Comparison of ENCODE assay signal across 16 mouse cellular contexts in the genomic region with DNA sequence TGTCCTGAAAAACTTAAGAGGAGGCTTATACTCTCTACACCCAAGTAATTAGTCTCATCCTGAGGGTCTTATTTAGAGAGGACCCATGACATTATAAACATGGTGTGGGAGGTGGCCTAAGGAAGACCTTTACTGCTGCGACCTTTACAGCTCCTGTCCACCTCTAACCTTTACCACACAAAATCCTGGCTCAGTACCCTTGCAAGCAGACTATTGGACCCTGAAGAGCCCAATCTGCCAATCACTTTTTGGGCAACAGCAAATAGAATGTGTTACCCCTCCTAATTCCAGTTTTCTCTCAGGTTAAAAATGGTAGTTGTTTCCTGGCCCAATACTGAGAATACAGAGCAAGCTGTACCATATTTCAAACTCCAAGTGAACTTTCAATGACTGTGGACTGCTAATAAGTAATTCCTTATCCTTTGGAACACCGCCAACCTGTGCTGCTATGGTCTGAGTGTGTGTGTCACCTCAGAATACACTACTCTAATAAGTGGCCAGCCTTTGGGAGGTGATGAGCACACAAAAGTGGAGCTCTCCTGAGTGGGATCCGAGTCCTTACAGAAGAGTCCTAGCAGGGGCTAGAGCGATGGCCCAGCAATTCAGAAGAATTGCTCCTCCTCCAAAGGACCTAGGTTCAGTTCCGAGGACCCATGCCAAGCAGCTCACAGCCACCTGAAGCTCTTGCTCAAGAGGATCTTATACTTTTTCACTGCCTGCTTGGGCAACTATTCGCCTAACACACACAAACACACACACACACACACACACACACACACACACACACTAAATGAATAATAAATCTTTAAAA. TPM values are rescaled to one million over a fixed set of nuclear protein-coding genes. Genes with fewer than 3 reads are reported as not detected.
DNase-seq lines count a peak whose midpoint lies in the region; ATAC-seq and TF ChIP-seq lines count a peak whose summit lies in the region.
"Had no signal": no experiment of that assay in that cellular context is flagged by ENCODE, and none has a peak within 500 bp of the region (broad histone marks: within the 10 kb centered on the region; RNA-seq: fewer than 3 reads in every experiment).

No protein-coding gene starts in this region.

- no peak for ATAC-seq in liver, embryonic 12.5 days
- ATAC-seq: CD4-positive, CD25-positive, alpha-beta regulatory T cell, adult 4 months; forebrain, embryonic 14.5 days; intestine, embryonic 15.5 days had no signal

- intact Hi-C loops in gastrocnemius, adult 2 months (cut with DNase I), result loop anchor here (2.0 kb wide), 1 partner anchor 56 kb away; no protein-coding TSS in a partner anchor
- intact Hi-C loops in gastrocnemius, postnatal 36 days (cut with DNase I), result loop anchor here (10.0 kb wide), 1 partner anchor 186 kb away; no protein-coding TSS in a partner anchor
- intact Hi-C loops in heart, postnatal 10 days (cut with DNase I), result no loop called here

- H3K36me3 ChIP-seq in liver, adult 2 months (ENCODE audit: control insufficient read depth, insufficient read depth, low read length), result no peaks in the 10 kb centered on the region
- no peaks in the 10 kb centered on the region for H3K36me3 ChIP-seq in liver, embryonic 12.5 days
- H3K36me3 ChIP-seq: hindbrain, embryonic 10.5 days; intestine, embryonic 15.5 days; liver, embryonic 15.5 days; stomach, embryonic 15.5 days had no signal

- no peak for TF ChIP-seq CTCF in gastrocnemius, adult 2 months (IDR thresholded peaks at IDR 0.05)
- no peak for TF ChIP-seq CTCF in liver, adult 2 months (IDR thresholded peaks at IDR 0.05; ENCODE audit: low read depth, low read length)

- H3K79me2 ChIP-seq in liver, adult 2 months (ENCODE audit: control insufficient read depth, insufficient read depth, low read length), result no peaks in the 10 kb centered on the region

- no peak for TF ChIP-seq POLR2A in liver, adult 2 months (IDR thresholded peaks at IDR 0.05; ENCODE audit: extremely low read depth, insufficient read depth, low read length)

- WGBS in liver, adult 2 months, result 23% methylated on average over 6 of the region's 6 CpGs
- WGBS in liver, embryonic 12.5 days (ENCODE audit: insufficient replicate concordance), result 69% methylated on average over 6 of the region's 6 CpGs

- H3K4me3 ChIP-seq in gastrocnemius, adult 2 months, result peak overlapping the region; percentile 9; the same call in 1 of the 2 replicates
- H3K4me3 ChIP-seq in liver, adult 2 months (ENCODE audit: insufficient read depth, low read depth, low read length), result no peak overlapping the region; the same call in 1 of the 2 replicates
- no peak overlapping the region for H3K4me3 ChIP-seq in liver, embryonic 12.5 days
- H3K4me3 ChIP-seq: hindbrain, embryonic 10.5 days; intestine, embryonic 15.5 days; liver, embryonic 15.5 days; stomach, embryonic 15.5 days had no signal

- peaks cover 2% of the 10 kb centered on the region for H3K4me1 ChIP-seq in liver, adult 2 months (ENCODE audit: control insufficient read depth, insufficient read depth, low read length)
- no peaks in the 10 kb centered on the region for H3K4me1 ChIP-seq in liver, embryonic 12.5 days
- H3K4me1 ChIP-seq: hindbrain, embryonic 10.5 days; intestine, embryonic 15.5 days; liver, embryonic 15.5 days; stomach, embryonic 15.5 days had no signal

- H3K27me3 ChIP-seq in liver, adult 2 months (ENCODE audit: control insufficient read depth, insufficient read depth, low read length), result no peaks in the 10 kb centered on the region
- no peaks in the 10 kb centered on the region for H3K27me3 ChIP-seq in liver, embryonic 12.5 days (replicated peaks)
- H3K27me3 ChIP-seq: intestine, embryonic 15.5 days; liver, embryonic 15.5 days; stomach, embryonic 15.5 days had no signal

- no peak overlapping the region; the same call in 1 of the 2 replicates for H3K9ac ChIP-seq in liver, adult 2 months (ENCODE audit: low read depth, low read length)
- H3K9ac ChIP-seq in liver, embryonic 12.5 days, result no peak overlapping the region
- H3K9ac ChIP-seq: intestine, embryonic 15.5 days; liver, embryonic 15.5 days; stomach, embryonic 15.5 days had no signal

- DNase-seq in gastrocnemius, adult 2 months, result peak; percentile 28
- DNase-seq in gastrocnemius, postnatal 36 days, result no peak
- DNase-seq in heart, postnatal 10 days, result peak; percentile 1 to 6
- no peak for DNase-seq in heart, adult 8-10 months (ENCODE audit: low spot score)
- DNase-seq in liver, adult 2 months (ENCODE audit: extremely low read depth, low read depth, low spot score), result peak; percentile 99
- peak; percentile 18 for DNase-seq in NIH3T3 (ENCODE audit: low read depth)
- DNase-seq in c-Kit-positive CD71-positive TER-119-positive erythroid progenitor cells, embryonic 14.5 days (ENCODE audit: low spot score), result no peak
- DNase-seq: right cerebral cortex, postnatal 25 days had no signal

- H3K9me3 ChIP-seq in liver, embryonic 12.5 days (replicated peaks), result no peaks in the 10 kb centered on the region
- H3K9me3 ChIP-seq: intestine, embryonic 15.5 days; liver, embryonic 15.5 days; stomach, embryonic 15.5 days had no signal

- H3K4me2 ChIP-seq in liver, embryonic 12.5 days, result no peak overlapping the region
- H3K4me2 ChIP-seq: intestine, embryonic 15.5 days; liver, embryonic 15.5 days; stomach, embryonic 15.5 days had no signal

- H3K27ac ChIP-seq in gastrocnemius, adult 2 months, result peak overlapping the region; percentile 91
- H3K27ac ChIP-seq in liver, adult 2 months (replicated peaks; ENCODE audit: insufficient read depth, low read depth, low read length), result peak overlapping the region; percentile 95
- H3K27ac ChIP-seq in liver, embryonic 12.5 days, result no peak overlapping the region
- H3K27ac ChIP-seq: hindbrain, embryonic 10.5 days; hindbrain, postnatal 0 days; intestine, embryonic 15.5 days; liver, embryonic 15.5 days; stomach, embryonic 15.5 days had no signal

RNA-seq across cellular contexts. Expression of a gene that starts 58.4 kb away (rescaled TPM):
- total RNA-seq in gastrocnemius, adult 2 months (2021), result 100 to 1,000 TPM; 216 to 335 TPM
- 100 to 1,000 TPM; 228 to 300 TPM for total RNA-seq in gastrocnemius, postnatal 36 days (2021)
- total RNA-seq in heart, postnatal 10 days (2021), result 100 to 1,000 TPM; 101 to 115 TPM
- total RNA-seq in heart, adult 8-10 months (2022), result 100 to 1,000 TPM; 106 to 135 (median 128) TPM
- 37.9 and 39.7 TPM in 2 replicates for total RNA-seq in liver, adult 2 months (2014; rRNA removed)
- 7.6 and 8.7 TPM in 2 replicates for polyA plus RNA-seq in liver, adult 2 months (2012; rRNA removed)
- polyA plus RNA-seq in liver, embryonic 12.5 days (2016; fragmentation: Nextera tagmentation; extraction: Ambion mirVana), result 62.0 and 63.3 TPM in 2 replicates

Comparison
In these comparisons a context has a peak if more than half of its experiments do, and no peak if none do; other contexts are left out.
1. DNase-seq: peak in gastrocnemius, adult 2 months (single experiment), heart, postnatal 10 days (2 of 2), liver, adult 2 months (single experiment) and NIH3T3 (single experiment); none in gastrocnemius, postnatal 36 days (0 of 2), heart, adult 8-10 months (single experiment) and c-Kit-positive CD71-positive TER-119-positive erythroid progenitor cells, embryonic 14.5 days (single experiment).